Mouse (Mus musculus) adrenal gland, adult 18-20 months (tissue): ENCODE results near the gene Zbed4. TPM values are rescaled to one million over a fixed set of nuclear protein-coding genes. Genes with fewer than 3 reads are reported as not detected.
A peak's percentile ranks its signal among the peaks of the same experiment; 100 is the strongest.
"Not testable (repeated sequence)": the region's sequence is repeated elsewhere in the genome, so short reads cannot be mapped to it uniquely, and the experiment has no call there.

Experiments
- DNase-seq, 2 experiments: peaks; one replicate each; pipeline ENCODE4 v3.0.0; 2021 to 2022; ENCODE audit warnings: low spot score in 2 of 2
- total RNA-seq, 2 experiments: library from RNA; stranded (reverse); gene quantifications; 1 replicate in 1 of 2; 2 replicates in 1 of 2; pipeline ENCODE4 v1.2.3; 2021

Gene Zbed4
- total RNA-seq, 2 experiments from 2014 or later = 10.9 to 11.1 TPM

- DNase-seq = no peak
Observed at GRCm38 (mm10) chr15:88801903-88802302, 50.4 kb downstream of the Zbed4 start.

GRCm38 (mm10) chr15:88802348-88802747 lies 50.9 kb downstream of the Zbed4 start:
- no peak for DNase-seq

- no peak for DNase-seq
Observed at GRCm38 (mm10) chr15:88808121-88808520, 56.7 kb downstream of the Zbed4 start.

- no peak for DNase-seq
Observed at GRCm38 (mm10) chr15:88810369-88810768, 58.9 kb downstream of the Zbed4 start.

- DNase-seq = no peak
Observed at GRCm38 (mm10) chr15:88813262-88813661, 61.8 kb downstream of the Zbed4 start.

DNA sequence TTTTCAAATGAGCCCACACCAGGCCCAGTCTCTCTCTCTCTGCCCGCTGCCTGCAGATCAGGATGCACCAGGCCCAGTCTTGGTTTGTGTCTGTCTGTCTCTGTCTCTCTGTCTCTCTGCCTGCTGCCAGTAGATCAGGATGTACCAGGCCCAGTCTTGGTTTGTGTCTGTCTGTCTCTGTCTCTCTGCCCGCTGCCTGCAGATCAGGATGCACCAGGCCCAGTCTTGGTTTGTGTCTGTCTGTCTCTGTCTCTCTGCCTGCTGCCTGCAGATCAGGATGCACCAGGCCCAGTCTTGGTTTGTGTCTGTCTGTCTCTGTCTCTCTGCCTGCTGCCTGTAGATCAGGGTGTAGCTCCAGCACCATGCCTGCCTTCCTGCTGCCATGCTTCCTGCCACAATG lies 62.4 kb downstream of the Zbed4 start:
- DNase-seq = not testable (repeated sequence)

GRCm38 (mm10) chr15:88814411-88815047 lies 63.1 kb downstream of the Zbed4 start:
- no peak for DNase-seq

- DNase-seq = no peak
Observed at GRCm38 (mm10) chr15:88815196-88815700, 63.8 kb downstream of the Zbed4 start.

DNA sequence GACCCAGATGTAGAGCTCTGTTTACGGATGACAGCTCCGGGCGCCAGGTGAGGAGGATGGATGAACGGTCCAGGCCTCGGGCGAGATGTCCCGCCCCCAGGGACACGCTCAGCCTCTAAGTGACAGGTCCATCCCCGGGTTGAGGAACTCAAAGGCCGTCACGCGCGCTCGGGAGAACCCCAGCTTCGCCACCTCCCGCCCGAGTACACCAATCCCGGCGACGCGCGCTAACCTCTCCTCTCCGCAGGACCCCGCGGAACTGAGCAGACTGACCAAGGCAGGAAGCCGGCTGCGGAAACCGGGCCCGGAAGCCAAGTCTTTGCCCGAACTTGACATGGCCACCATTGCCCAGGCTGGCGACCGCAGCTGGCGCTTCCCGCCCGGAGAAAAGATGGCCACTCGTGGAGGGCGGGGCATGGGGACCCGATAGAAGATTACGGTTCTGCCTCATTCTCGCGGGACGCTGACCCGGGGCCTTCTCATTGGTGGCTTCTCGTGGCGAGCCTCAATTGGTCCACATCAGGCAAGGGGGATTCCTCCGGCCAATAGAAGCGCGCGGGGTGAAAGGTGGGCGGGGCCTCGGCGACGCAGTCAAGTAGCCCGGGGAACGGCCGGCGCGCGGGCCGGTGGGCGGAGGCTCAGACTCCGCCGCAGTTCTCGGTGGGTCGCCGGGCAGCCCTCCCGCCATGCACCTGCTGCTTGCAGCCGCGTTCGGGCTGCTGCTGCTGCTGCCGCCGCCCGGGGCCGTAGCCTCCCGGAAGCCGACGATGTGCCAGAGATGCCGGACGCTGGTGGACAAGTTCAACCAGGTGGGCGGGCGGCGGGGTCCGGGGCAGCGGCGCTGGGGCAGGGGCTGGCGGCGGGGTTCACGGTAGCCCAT lies 67.8 kb downstream of the Zbed4 start, which contains the start of the genes Alg12 and Creld2:
Gene Alg12, minus strand, starts transcription at position 293 of the 880 bp plus-strand sequence.
Gene Creld2, plus strand, starts transcription at position 621 of the 880 bp plus-strand sequence.
- peak; percentile 95 to 97 for DNase-seq

DNA sequence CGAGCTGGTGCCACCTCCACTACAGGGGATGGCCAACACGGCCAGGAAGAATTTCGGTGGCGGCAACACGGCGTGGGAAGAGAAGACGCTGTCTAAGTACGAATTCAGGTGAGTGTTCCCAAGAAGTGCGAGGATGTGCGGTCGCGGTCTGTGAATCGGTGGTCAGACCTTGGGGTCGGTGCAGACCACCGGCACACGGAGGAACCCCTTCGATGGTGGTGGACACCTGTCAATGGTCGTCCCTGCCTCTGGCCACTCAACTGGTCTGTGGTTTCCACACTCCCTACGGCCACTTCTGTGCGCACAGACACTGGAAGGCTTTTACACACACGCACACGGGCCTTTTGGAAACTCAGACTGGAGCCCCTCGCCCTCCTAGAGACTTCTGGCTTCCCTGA lies 68.4 kb downstream of the Zbed4 start:
- no peak for DNase-seq

- no peak for DNase-seq
Observed at GRCm38 (mm10) chr15:88821403-88821802, 69.9 kb downstream of the Zbed4 start.

- no peak for DNase-seq
Observed at GRCm38 (mm10) chr15:88822513-88822912, 71.1 kb downstream of the Zbed4 start.

DNA sequence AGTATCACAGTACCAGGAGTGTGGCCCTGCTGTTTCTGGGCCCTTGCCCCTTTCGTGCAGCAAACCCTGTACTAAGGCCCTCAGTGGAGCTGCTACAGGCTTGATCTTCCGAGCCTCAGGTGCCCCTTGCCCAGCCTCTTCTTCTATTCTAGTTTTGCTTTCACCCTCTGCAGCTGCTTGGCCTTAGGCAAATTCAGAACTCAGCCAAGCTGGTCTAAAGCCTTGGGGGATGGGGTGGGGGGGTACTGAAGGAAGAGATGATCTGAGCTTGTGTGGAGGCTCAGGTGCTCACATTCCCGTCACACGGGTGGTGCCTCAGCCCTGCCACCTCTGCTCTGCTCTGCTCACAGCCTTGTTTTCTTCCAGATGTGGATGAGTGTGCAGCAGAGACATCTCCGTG lies 71.9 kb downstream of the Zbed4 start:
- DNase-seq = no peak

- DNase-seq = no peak
Observed at GRCm38 (mm10) chr15:88827466-88827865, 76.0 kb downstream of the Zbed4 start.

DNA sequence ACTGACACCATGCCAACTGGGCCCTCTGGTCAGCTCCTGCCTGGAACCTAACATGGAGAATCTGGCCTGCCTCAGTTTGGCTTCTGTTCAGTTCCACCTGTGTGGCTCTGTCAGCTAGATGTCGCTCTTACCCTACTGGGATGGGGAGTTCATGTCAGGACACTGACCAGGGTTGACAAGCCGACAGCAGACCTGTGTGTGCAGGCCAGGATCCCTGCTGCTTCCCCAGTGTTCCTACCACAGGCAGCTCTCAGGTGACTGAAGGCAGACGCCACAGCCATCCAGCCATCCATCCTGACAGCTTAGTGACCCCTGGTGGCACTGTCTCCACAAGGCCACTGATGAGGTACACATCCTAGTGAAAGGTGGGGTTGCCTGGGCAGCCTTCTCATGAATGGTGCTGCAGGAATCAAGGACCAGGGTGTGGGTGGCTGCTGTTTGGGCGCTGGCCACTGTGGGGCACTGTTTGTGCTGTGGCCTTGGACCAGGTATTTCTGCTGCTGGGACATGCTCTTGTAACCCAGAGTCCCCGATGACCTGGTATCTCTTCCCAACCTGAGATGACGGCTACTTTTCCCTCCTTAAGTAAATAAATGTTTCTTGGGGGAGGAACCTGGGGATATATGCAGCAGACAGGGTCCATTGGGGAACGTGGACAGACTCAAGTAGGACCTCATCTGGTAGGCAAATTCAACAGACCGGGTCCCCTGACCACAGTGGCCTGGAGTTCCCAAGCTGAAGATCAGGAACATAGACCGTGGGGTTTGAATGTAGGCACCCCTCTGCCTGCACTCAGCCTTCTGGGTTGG lies 76.7 kb downstream of the Zbed4 start:
- peak; percentile 57 to 71 for DNase-seq

DNA sequence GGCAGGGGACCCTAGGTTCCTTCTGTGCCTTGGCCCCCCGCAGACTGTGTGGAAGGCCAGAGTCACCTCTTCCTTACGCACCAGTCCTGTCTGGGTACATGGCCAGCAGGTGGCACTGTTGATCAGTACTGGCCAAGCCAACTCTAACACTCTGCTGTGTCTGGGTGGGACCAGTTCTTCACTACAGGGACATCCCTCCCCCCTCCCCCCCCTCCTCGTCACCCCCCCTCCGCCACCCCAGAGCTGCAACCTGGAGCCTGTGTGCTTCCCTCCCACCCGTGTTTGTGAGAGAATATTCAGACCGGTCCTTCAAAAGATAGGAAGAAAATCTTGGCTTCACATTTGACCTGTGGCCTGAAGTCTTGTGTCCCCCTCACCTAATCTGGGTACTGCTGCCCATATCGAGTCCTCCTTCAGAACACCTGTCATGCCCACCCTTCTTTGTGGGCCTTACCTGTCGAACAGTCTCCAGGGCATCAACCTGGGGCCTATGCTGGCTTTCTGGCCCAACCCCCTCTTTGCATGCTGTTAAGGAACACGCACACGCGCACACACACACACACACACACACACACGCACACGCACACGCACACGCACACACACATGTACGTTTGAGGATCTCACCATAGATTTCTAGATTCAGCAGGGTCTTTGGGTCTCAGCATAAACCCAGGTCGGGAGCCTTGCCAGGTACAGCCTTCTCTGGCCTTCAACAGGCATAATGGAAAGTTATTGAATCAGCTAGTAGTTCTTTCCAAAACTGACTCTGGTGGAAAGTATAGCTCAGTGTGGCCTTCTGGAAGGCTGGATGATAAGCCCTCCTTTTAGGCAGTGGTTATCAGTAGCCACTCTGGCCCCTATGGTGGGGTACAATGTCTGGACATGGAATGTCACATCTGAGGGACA lies 77.6 kb downstream of the Zbed4 start:
- peak; percentile 94 to 95 for DNase-seq

- no peak for DNase-seq
Observed at GRCm38 (mm10) chr15:88829791-88830440, 78.5 kb downstream of the Zbed4 start.

GRCm38 (mm10) chr15:88830696-88831095 lies 79.2 kb downstream of the Zbed4 start:
- no peak for DNase-seq

GRCm38 (mm10) chr15:88831482-88831881 lies 80.0 kb downstream of the Zbed4 start:
- DNase-seq = peak in 1 of 2 experiments; percentile 55

DNA sequence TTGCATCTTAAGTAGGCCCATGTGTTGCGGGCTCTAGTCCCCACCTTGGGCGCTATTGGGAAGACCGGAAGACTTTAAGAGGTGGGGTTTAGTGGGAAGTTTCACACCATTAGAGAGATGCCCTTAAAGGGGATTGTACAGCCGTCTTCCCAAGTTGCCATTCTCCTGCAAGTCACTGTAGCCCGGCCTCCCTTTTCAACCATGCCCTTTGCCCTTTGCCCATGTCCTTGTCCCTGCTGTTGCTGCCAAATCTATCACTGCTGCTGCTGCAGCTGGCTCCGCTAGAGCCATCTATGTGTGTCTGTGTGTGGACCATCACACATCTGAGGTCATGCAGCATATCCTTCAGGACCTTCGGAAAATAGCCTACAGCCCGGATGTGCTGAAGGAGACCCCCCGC lies 81.1 kb downstream of the Zbed4 start:
- DNase-seq = no peak
